Mouse (Mus musculus) liver, embryonic 14.5 days (tissue): ENCODE measurements at regions not wholly inside any gene's neighbourhood (a gene's known extent, or its start where the extent isn't known, plus 50 kb on each side); places are given as distances from the start of the nearest gene placed in this dataset.

Source experiments
- ATAC-seq: fragments of 200-750 bp; cut with Nextera tagmentation; 2 replicates; pipeline ENCODE4 v1.8.0; 2017; ENCODE audit warnings: moderate number of reproducible peaks, mild to moderate bottlenecking, moderate library complexity; ENCODE audit not compliant: insufficient read depth
- DNase-seq, 3 experiments: peaks; one replicate each; pipeline ENCODE4 v3.0.0-alpha.2; 2012 to 2013; ENCODE audit warnings: low read depth in 3 of 3, low spot score in 3 of 3
- H3K27ac ChIP-seq: fragments of 300-500 bp; sonication (generic); 2 replicates; pipeline ENCODE4 v1.5.1; 2014; ENCODE audit warnings: moderate library complexity, mild to moderate bottlenecking, control low read depth, inconsistent platforms
- H3K27me3 ChIP-seq: fragments of 300-500 bp; sonication (generic); 2 replicates; pipeline ENCODE4 v1.6.1; 2014; ENCODE audit warnings: mild to moderate bottlenecking, low read length, moderate library complexity; ENCODE audit not compliant: control insufficient read depth, insufficient read depth
- H3K36me3 ChIP-seq: fragments of 300-500 bp; sonication (generic); replicated peaks from 2 replicates; pipeline ENCODE4 v1.6.1; 2014; ENCODE audit warnings: low read depth; ENCODE audit not compliant: control insufficient read depth, insufficient read depth
- H3K4me1 ChIP-seq, 2 experiments: fragments of 200-500 bp in 1 of 2; fragments of 300-500 bp in 1 of 2; sonication (generic) in 1 of 2; replicated peaks; 2 replicates each; pipeline ENCODE4 v1.6.1; 2012 to 2014; ENCODE audit warnings: antibody characterized with exemption in 1 of 2, inconsistent platforms in 1 of 2, low read length in 1 of 2; ENCODE audit not compliant: control insufficient read depth in 2 of 2, insufficient read depth in 2 of 2
- H3K4me2 ChIP-seq: fragments of 300-500 bp; sonication (generic); 2 replicates; pipeline ENCODE4 v1.6.1; 2014; ENCODE audit warnings: low read depth, mild to moderate bottlenecking, control low read depth, moderate library complexity
- H3K4me3 ChIP-seq, 2 experiments: fragments of 200-500 bp in 1 of 2; fragments of 300-500 bp in 1 of 2; sonication (generic) in 1 of 2; 2 replicates each; pipeline ENCODE4 v1.5.1; 2012 to 2014; ENCODE audit warnings: low read depth in 2 of 2, low read length in 2 of 2, mild to moderate bottlenecking in 2 of 2, control low read depth in 1 of 2, inconsistent platforms in 1 of 2, moderate library complexity in 1 of 2; ENCODE audit not compliant: insufficient read depth in 1 of 2
- H3K9ac ChIP-seq: fragments of 300-500 bp; sonication (generic); replicated peaks from 2 replicates; pipeline ENCODE4 v1.6.1; 2014; ENCODE audit warnings: mild to moderate bottlenecking, control low read depth, moderate library complexity
- H3K9me3 ChIP-seq: fragments of 300-500 bp; sonication (generic); 2 replicates; pipeline ENCODE4 v1.6.1; 2016; ENCODE audit warnings: low read length, mixed read lengths; ENCODE audit not compliant: control insufficient read depth
- CTCF ChIP-seq: IDR thresholded peaks from 2 replicates; pipeline ENCODE4 v1.5.1; 2016; ENCODE audit warnings: antibody characterized with exemption, low read depth, control low read depth
- EP300 ChIP-seq: IDR thresholded peaks from 2 replicates; pipeline ENCODE4 v1.6.1; 2016; ENCODE audit warnings: antibody characterized with exemption, low read depth
- WGBS: fragments of 180-500 bp; shearing (Covaris S2); extraction: QIAGEN DNeasy Blood & Tissue Kit; methylation state at CpG from one replicate; pipeline ENCODE4 v1.1.7; 2014; ENCODE audit not compliant: insufficient replicate concordance; 5-methylcytosine and 5-hydroxymethylcytosine counted together

GRCm38 (mm10) chr8:113114165-113114700, 521.2 kb upstream of the Mon1b start:
- ATAC-seq (no peak), DNase-seq (no peak)
- Histone ChIP-seq H3K9ac (no peak overlapping the region), H3K4me3 (no peak overlapping the region), H3K36me3 (no peaks in the 10 kb centered on the region), H3K9me3 (no peaks in the 10 kb centered on the region), H3K27me3 (no peaks in the 10 kb centered on the region), H3K4me1 (no peaks in the 10 kb centered on the region), H3K27ac (no peak overlapping the region), H3K4me2 (no peak overlapping the region)
- 54% methylated on average over 3 of the region's 3 CpGs for WGBS
- TF ChIP-seq CTCF: no peak
- TF ChIP-seq EP300: no peak

- Histone ChIP-seq H3K4me3 (no peak overlapping the region), H3K9me3 (no peaks in the 10 kb centered on the region), H3K9ac (no peak overlapping the region), H3K27ac (no peak overlapping the region), H3K27me3 (no peaks in the 10 kb centered on the region), H3K4me1 (no peaks in the 10 kb centered on the region), H3K4me2 (no peak overlapping the region), H3K36me3 (no peaks in the 10 kb centered on the region)
- DNase-seq (no peak), ATAC-seq (no peak)
- TF ChIP-seq CTCF (no peak), EP300 (no peak)
- WGBS: 61% methylated on average over 9 of the region's 9 CpGs
Observed at GRCm38 (mm10) chr8:113117241-113117640, 518.1 kb upstream of the Mon1b start.

DNA sequence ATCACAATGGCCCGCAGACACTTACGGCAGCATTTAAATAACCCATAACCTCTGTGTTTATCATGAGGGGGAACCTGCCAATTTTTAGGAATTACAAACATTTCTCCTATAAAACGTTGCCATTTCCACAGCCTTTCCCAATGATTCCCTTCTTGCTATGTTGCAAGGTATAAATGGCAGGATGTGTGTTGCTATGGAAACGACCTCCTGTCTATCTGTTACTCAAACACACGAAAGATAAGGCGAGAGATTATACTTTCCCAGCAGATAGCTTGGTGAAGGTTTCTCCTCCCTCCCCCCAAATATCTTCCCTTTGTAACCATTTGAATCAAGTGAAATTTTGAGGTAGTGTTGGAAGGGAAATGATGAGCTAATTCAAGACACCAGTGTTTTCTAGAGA, 509.8 kb upstream of the Mon1b start:
- WGBS: 51% methylated on average over 6 of the region's 6 CpGs
- H3K27me3 ChIP-seq: no peaks in the 10 kb centered on the region
- H3K4me2 ChIP-seq: no peak overlapping the region
- H3K4me1 ChIP-seq: no peaks in the 10 kb centered on the region
- H3K4me3 ChIP-seq: no peak overlapping the region
- no peak for TF ChIP-seq CTCF
- no peak overlapping the region for H3K9ac ChIP-seq
- no peaks in the 10 kb centered on the region for H3K36me3 ChIP-seq
- no peaks in the 10 kb centered on the region for H3K9me3 ChIP-seq
- no peak for DNase-seq
- H3K27ac ChIP-seq: no peak overlapping the region
- no peak for ATAC-seq

DNA sequence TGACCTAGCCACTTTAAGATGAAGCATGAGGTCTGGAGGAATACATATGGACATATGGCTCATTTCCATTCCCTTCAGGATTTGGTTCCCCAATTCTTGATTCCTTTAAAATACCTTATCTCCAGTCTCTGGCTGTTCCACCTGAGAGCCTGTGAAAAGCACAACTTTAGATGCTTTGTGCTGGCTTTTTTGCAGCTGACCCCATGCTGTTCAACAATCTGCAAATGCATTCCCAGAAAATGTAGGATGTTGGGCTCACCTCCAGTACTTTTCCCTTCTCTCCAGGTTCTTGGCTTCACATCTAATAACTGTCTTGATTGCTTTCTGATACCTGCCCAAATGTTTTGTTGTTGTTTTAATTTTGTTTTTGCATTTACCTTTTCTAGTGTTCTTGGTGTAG, 498.0 kb upstream of the Mon1b start:
- H3K27ac ChIP-seq: no peak overlapping the region
- no peak for TF ChIP-seq EP300
- TF ChIP-seq CTCF: no peak
- H3K9me3 ChIP-seq: no peaks in the 10 kb centered on the region
- no peaks in the 10 kb centered on the region for H3K36me3 ChIP-seq
- ATAC-seq (no peak), DNase-seq (no peak)
- no peak overlapping the region for H3K9ac ChIP-seq
- no peak overlapping the region for H3K4me3 ChIP-seq
- H3K4me2 ChIP-seq: no peak overlapping the region
- H3K27me3 ChIP-seq: no peaks in the 10 kb centered on the region
- no peaks in the 10 kb centered on the region for H3K4me1 ChIP-seq

- Histone ChIP-seq H3K36me3 (no peaks in the 10 kb centered on the region), H3K27me3 (no peaks in the 10 kb centered on the region), H3K27ac (no peak overlapping the region), H3K4me1 (no peaks in the 10 kb centered on the region), H3K4me2 (no peak overlapping the region), H3K9ac (no peak overlapping the region), H3K4me3 (no peak overlapping the region), H3K9me3 (no peaks in the 10 kb centered on the region)
- DNase-seq (no peak), ATAC-seq (no peak)
- WGBS: 55% methylated on average over 1 of the region's 1 CpGs
- TF ChIP-seq CTCF: no peak
Observed at GRCm38 (mm10) chr8:113140021-113140420, 495.4 kb upstream of the Mon1b start.
